Mouse (Mus musculus): ENCODE data around the gene Rpp38.

- TF ChIP-seq POLR2A (IDR thresholded peaks at IDR 0.05; ENCODE audit: borderline replicate concordance, extremely low read depth, insufficient read depth, insufficient read length, poor library complexity, severe bottlenecking) (no peak), CTCF (IDR thresholded peaks at IDR 0.05; ENCODE audit: borderline replicate concordance, extremely low read depth, insufficient read depth, insufficient read length) (no peak)
These were observed 47.8 kb downstream of the Rpp38 start for GRCm38 (mm10) chr2:3284473-3285180.

All from brain, embryonic 14.5 days (tissue).